Mouse (Mus musculus) central nervous system, embryonic 18 days (tissue): ENCODE measurements around the gene Pnpo. TPM values are rescaled to one million over a fixed set of nuclear protein-coding genes. Genes with fewer than 3 reads are reported as not detected.

Experiments used
- polyA plus RNA-seq: library from polyadenylated mRNA; depleted of rRNA; stranded (reverse); fragments of >200 nt; gene quantifications from 2 replicates; pipeline ENCODE4 v1.2.3, GENCODE M21; 2012; rRNA removed

Gene Pnpo
- polyA plus RNA-seq: 15.3 and 15.4 TPM in 2 replicates

DNA sequence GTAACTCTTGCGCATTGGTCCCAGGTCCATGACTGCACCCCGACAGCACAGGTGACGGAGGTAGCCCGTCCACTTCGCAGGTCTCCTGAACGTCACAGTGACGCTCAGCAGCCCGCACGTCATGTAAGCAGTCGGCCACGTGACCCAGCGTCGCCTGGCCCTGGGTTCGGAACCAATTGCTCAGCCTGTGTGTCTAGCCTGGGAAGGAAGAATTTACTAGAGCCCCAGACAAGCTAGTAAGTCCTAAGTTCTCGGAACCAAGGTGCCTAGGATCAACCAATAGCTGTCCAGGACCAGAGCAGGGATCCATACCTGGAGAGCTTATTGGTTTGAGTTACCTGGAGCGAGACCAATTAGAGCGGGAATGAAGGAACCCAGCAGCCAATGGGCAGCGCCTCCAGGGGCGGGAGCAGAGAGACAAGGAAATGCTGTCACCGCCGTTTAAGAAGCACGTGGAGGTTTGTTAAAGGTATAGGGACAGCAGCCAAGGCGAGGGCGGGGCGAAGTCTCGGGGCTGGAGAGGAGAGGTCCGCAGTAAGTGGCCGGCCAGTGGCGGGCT is at the start of gene Pnpo:
Gene Pnpo (minus strand): TSS at position 241 of the 559 bp plus-strand sequence.

GRCm38 (mm10) chr11:96982859-96983258 is 39.1 kb upstream of the Pnpo start, which contains the start of gene Sp2:
Gene Sp2 (minus strand): TSS chr11:96982959.

DNA sequence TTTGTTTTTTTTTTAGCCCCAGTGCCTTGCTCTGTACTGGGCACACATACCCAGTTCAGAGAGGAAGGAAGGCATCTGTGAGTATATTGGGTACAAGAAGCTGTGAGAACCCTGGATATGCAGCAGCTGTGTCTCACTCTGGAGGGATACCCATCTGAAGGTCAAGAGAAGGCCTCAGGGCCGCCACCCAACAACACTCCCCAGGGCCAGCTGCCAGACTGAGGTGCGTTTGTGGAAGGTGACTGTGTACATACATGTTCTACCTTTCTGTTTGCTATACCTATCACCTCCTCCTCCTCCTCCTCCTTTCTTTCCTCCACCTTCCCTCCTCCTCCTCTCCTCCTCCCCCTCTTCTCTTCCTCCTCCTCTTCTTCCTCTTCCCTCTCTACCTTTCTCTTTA is 15.7 kb downstream of the Pnpo start, which contains the start of gene Prr15l:
Gene Prr15l (plus strand): TSS at position 17 of the 400 bp plus-strand sequence.

GRCm38 (mm10) chr11:96916044-96916884 is 27.5 kb downstream of the Pnpo start, which contains the start of gene Cdk5rap3:
Gene Cdk5rap3 (minus strand): TSS chr11:96916496.

Other genes starting within 250 kb of the Pnpo start
- 49.5 and 52.2 TPM in 2 replicates for gene Snx11, start 166.4 kb downstream of the Pnpo start, polyA plus RNA-seq
- 73.6 and 73.9 TPM in 2 replicates for gene Cbx1, start 154.9 kb downstream of the Pnpo start, polyA plus RNA-seq
- gene Nfe2l1, start 114.0 kb downstream of the Pnpo start, polyA plus RNA-seq: 78.5 and 81.8 TPM in 2 replicates
- gene Copz2, start 94.1 kb downstream of the Pnpo start, polyA plus RNA-seq: 10.3 and 17.6 TPM in 2 replicates
- 68.0 and 72.3 TPM in 2 replicates for gene Cdk5rap3, start 27.5 kb downstream of the Pnpo start, polyA plus RNA-seq
- gene Prr15l, start 15.9 kb downstream of the Pnpo start, polyA plus RNA-seq: 0.08 TPM in 1 of 2 replicates, not detected in the other
- 6.9 and 8.5 TPM in 2 replicates for gene Sp2, start 39.0 kb upstream of the Pnpo start, polyA plus RNA-seq
- gene Sp6, start 69.4 kb upstream of the Pnpo start, polyA plus RNA-seq: 0.78 and 0.79 TPM in 2 replicates
- gene Scrn2, start 86.0 kb upstream of the Pnpo start, polyA plus RNA-seq: 11.7 and 12.0 TPM in 2 replicates
- gene Lrrc46, start 97.4 kb upstream of the Pnpo start, polyA plus RNA-seq: 1.9 and 2.1 TPM in 2 replicates
- 55.0 and 58.4 TPM in 2 replicates for gene Mrpl10, start 97.6 kb upstream of the Pnpo start, polyA plus RNA-seq
- gene Osbpl7, start 106.6 kb upstream of the Pnpo start, polyA plus RNA-seq: 13.8 TPM in 2 replicates
- gene Tbx21, start 171.3 kb upstream of the Pnpo start, polyA plus RNA-seq: 0.55 and 0.73 TPM in 2 replicates
- gene Tbkbp1, start 207.5 kb upstream of the Pnpo start, polyA plus RNA-seq: 56.0 and 57.9 TPM in 2 replicates
- gene Kpnb1, start 243.9 kb upstream of the Pnpo start, polyA plus RNA-seq: 92.2 and 97.5 TPM in 2 replicates